Mouse (Mus musculus) embryonic facial prominence, embryonic 13.5 days (tissue): ENCODE results near the gene Spin1. TPM values are rescaled to one million over a fixed set of nuclear protein-coding genes. Genes with fewer than 3 reads are reported as not detected.
A peak's percentile ranks its signal among the peaks of the same experiment; 100 is the strongest.
"Not testable (repeated sequence)": the region's sequence is repeated elsewhere in the genome, so short reads cannot be mapped to it uniquely, and the experiment has no call there.

Experiments used
- ATAC-seq: fragments of 200-750 bp; cut with Nextera tagmentation; 2 replicates; pipeline ENCODE4 v1.8.0; 2017; ENCODE audit warnings: low read depth; ENCODE audit not compliant: insufficient number of reproducible peaks, insufficient read depth, low FRiP score, low TSS enrichment
- H3K27ac ChIP-seq: fragments of 300-500 bp; sonication (generic); 2 replicates; pipeline ENCODE4 v1.5.1; 2015; ENCODE audit warnings: moderate library complexity, mild to moderate bottlenecking, inconsistent platforms
- H3K27me3 ChIP-seq: fragments of 300-500 bp; sonication (generic); 2 replicates; pipeline ENCODE4 v1.6.1; 2015; ENCODE audit warnings: mild to moderate bottlenecking, inconsistent platforms
- H3K36me3 ChIP-seq: fragments of 300-500 bp; sonication (generic); 2 replicates; pipeline ENCODE4 v1.6.1; 2015; ENCODE audit warnings: mild to moderate bottlenecking, inconsistent platforms
- H3K4me1 ChIP-seq: fragments of 300-500 bp; sonication (generic); 2 replicates; pipeline ENCODE4 v1.6.1; 2015; ENCODE audit warnings: inconsistent platforms
- H3K4me2 ChIP-seq: fragments of 300-500 bp; sonication (generic); 2 replicates; pipeline ENCODE4 v1.6.1; 2015; ENCODE audit warnings: moderate library complexity, mild to moderate bottlenecking, inconsistent platforms
- H3K4me3 ChIP-seq: fragments of 300-500 bp; sonication (generic); 2 replicates; pipeline ENCODE4 v1.5.1; 2015; ENCODE audit warnings: mild to moderate bottlenecking, inconsistent platforms
- H3K9ac ChIP-seq: fragments of 300-500 bp; sonication (generic); 2 replicates; pipeline ENCODE4 v1.6.1; 2015; ENCODE audit warnings: mild to moderate bottlenecking, inconsistent platforms
- H3K9me3 ChIP-seq: fragments of 300-500 bp; sonication (generic); 2 replicates; pipeline ENCODE4 v1.6.1; 2016; ENCODE audit warnings: inconsistent platforms
- WGBS: fragments of 180-500 bp; shearing (Covaris S2); methylation state at CpG from one replicate; pipeline ENCODE4 v1.1.7; 2015; ENCODE audit warnings: mixed read lengths; 5-methylcytosine and 5-hydroxymethylcytosine counted together
- polyA plus RNA-seq: library from polyadenylated mRNA; unstranded; fragments of >200 nt; fragmentation: Nextera tagmentation; extraction: Ambion mirVana; gene quantifications from 2 replicates; pipeline ENCODE4 v1.2.1, GENCODE M21; 2015

The Spin1 gene
- polyA plus RNA-seq, 1 experiment from 2014 or later: 116 TPM

- Histone ChIP-seq H3K4me1 (peaks cover 13% of the 10 kb centered on the region; the same call in 1 of the 2 replicates), H3K9ac (no peak overlapping the region), H3K27ac (no peak overlapping the region), H3K27me3 (no peaks in the 10 kb centered on the region), H3K9me3 (no peaks in the 10 kb centered on the region), H3K36me3 (no peaks in the 10 kb centered on the region), H3K4me3 (no peak overlapping the region), H3K4me2 (no peak overlapping the region)
- ATAC-seq: no peak
- WGBS: 91% methylated on average over 6 of the region's 6 CpGs
These were observed 4.0 kb upstream of the Spin1 start for GRCm38 (mm10) chr13:51096644-51097043.

DNA sequence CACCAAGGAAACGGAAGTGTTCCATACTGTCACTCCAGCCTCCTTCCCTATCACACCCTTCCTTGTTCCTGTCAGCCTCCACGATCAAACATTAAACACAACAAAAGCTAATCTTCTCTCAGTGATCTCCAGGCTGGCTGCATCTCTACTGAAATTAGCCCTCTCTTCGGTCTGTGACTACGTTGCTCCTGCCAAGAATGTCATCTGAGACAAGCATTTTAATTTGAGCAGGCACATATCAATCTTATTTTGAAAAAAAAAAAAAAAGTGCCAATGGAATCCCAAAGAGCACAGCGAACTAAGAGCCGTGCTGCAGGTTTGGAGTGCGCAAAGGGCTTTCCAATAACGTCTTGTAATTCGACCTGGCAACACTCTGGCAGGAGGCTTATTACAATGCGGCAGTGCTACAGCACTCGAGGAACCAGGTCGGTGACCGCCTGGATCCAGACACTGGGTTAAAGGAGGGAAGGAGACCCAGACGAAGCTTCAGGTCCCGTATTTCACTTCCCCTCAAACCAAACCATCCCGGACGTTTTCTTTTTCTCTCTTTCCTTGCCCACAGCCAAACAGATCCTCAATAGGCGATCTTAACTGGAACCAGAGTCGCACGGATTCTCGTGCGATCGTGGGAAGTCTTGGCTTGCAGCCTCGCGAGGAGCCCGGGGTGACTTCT lies 984 bp upstream of the Spin1 start:
- WGBS: 2% methylated on average over 26 of the region's 26 CpGs

DNA sequence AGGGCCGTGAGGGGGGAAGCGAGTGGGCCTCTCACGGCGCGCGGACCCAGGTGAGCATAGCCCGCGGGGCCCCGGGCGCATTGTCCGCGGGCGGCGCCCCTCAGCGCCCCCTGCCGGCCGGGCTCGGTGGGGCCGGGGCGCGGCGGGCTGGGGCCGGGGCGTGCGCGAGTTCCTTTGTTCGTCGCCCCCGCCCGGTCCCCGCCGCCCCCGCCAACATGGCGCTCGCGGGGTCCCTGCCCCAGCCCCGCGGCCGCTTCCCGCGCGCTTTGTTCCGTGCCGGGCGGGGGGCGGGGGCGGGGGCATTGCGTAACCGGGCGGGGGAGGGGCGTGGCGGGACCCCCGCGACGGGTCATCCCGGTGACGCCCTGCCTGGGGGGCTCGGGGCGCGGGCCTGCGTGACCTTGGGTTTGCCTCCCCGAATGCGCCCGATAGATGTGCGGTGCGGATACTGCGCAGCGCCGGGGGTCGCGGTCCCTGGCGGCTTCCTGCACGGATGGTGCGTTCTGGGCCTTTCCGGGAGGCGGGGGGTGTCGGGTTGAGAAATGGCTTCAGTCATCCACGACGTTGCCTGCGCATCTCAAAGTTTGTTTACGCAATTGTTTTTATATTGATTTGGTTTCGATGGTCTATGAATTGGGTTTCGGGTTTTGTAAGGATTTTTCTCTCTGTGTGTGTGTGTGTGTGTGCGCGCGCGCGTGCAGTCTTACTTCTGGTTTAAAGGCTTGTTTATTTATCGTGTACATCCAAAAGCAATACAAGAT lies 516 bp downstream of the Spin1 start:
- Histone ChIP-seq H3K4me3 (peak overlapping the region; percentile 73), H3K9ac (peak overlapping the region; percentile 98), H3K9me3 (peaks cover 5% of the 10 kb centered on the region; the same call in 1 of the 2 replicates), H3K36me3 (peaks cover 8% of the 10 kb centered on the region), H3K4me1 (peaks cover 22% of the 10 kb centered on the region), H3K27ac (peak overlapping the region; percentile 96), H3K27me3 (no peaks in the 10 kb centered on the region), H3K4me2 (peak overlapping the region; percentile 95)
- ATAC-seq: peak; percentile 60
- whole genome bisulfite sequencing: 1% methylated on average over 48 of the region's 89 CpGs

More for the DNA sequence above, 984 bp upstream of the Spin1 start:
- Histone ChIP-seq H3K4me2 (peak overlapping the region; percentile 95), H3K4me1 (peaks cover 22% of the 10 kb centered on the region), H3K36me3 (peaks cover 8% of the 10 kb centered on the region), H3K9ac (peak overlapping the region; percentile 98), H3K9me3 (peaks cover 5% of the 10 kb centered on the region; the same call in 1 of the 2 replicates), H3K27me3 (no peaks in the 10 kb centered on the region), H3K27ac (peak overlapping the region; percentile 89), H3K4me3 (peak overlapping the region; percentile 73)
- no peak for ATAC-seq

DNA sequence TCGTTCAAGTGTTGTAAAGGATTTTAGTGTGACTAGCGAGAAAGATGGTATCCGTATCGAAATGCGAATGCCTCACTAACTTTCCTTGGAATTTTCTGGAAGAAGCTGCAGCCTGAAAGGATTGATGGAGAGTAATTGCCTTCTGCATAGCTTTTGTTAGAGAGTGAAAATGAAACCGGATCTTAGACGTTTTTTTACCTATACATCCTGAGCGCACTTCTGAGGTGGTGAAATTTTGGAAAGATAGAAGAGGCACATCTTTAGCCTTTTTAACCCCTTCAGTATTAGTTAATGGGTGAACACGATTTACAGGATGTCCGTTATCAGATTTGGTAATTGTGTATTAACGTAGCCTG lies 1.1 kb downstream of the Spin1 start:
- peak overlapping the region; percentile 95 for H3K4me2 ChIP-seq
- no peaks in the 10 kb centered on the region for H3K27me3 ChIP-seq
- no peak for ATAC-seq
- peak overlapping the region; percentile 96 for H3K27ac ChIP-seq
- peaks cover 13% of the 10 kb centered on the region for H3K36me3 ChIP-seq
- peaks cover 22% of the 10 kb centered on the region for H3K4me1 ChIP-seq
- WGBS: 24% methylated on average over 11 of the region's 11 CpGs
- H3K9ac ChIP-seq: peak overlapping the region; percentile 98
- H3K4me3 ChIP-seq: peak overlapping the region; percentile 73
- peaks cover 5% of the 10 kb centered on the region; the same call in 1 of the 2 replicates for H3K9me3 ChIP-seq

DNA sequence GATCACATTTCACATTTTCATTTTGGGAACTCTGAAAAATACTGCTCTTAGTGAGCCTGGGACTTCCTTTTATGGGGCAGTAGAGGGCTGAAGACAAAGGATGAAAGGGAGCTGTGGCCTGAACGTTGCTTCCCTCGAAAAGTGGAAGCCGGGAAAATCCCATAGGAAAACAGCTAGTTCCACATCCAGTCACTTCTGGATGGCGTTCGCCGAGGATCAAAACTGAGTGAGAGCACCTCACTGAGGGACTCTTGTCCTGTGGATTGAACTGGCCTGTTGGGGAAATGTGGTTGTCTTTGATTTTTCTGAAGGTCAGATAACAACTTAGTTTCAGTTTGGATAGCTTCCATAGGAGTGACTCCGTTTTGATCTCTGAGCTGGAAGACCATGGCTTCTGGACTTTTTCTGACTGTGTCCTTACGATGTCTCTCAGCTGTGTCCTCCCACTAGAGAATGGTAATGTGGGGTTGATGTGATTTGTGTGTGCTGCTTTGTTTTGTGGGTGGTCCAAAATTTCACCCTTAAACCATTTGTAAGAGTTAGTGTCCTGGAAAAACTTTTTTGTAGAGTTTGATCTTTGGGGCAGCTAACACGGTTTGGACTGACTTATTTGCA lies 2.5 kb downstream of the Spin1 start:
- 91% methylated on average over 9 of the region's 9 CpGs for WGBS
- Histone ChIP-seq H3K9me3 (peaks cover 5% of the 10 kb centered on the region; the same call in 1 of the 2 replicates), H3K4me2 (peak overlapping the region; percentile 95; the same call in 1 of the 2 replicates), H3K27ac (no peak overlapping the region), H3K27me3 (no peaks in the 10 kb centered on the region), H3K9ac (no peak overlapping the region), H3K4me3 (no peak overlapping the region), H3K4me1 (peaks cover 22% of the 10 kb centered on the region), H3K36me3 (peaks cover 13% of the 10 kb centered on the region)
- ATAC-seq: no peak

- no peak overlapping the region for H3K27ac ChIP-seq
- no peak overlapping the region for H3K4me2 ChIP-seq
- 97% methylated on average over 9 of the region's 9 CpGs for WGBS
- ATAC-seq: no peak
- H3K9ac ChIP-seq: no peak overlapping the region
- H3K4me3 ChIP-seq: no peak overlapping the region
- peaks cover 18% of the 10 kb centered on the region for H3K4me1 ChIP-seq
- no peaks in the 10 kb centered on the region for H3K27me3 ChIP-seq
- peaks cover 13% of the 10 kb centered on the region for H3K36me3 ChIP-seq
- H3K9me3 ChIP-seq: peaks cover 5% of the 10 kb centered on the region; the same call in 1 of the 2 replicates
These were observed 3.4 kb downstream of the Spin1 start for GRCm38 (mm10) chr13:51103861-51104650.

DNA sequence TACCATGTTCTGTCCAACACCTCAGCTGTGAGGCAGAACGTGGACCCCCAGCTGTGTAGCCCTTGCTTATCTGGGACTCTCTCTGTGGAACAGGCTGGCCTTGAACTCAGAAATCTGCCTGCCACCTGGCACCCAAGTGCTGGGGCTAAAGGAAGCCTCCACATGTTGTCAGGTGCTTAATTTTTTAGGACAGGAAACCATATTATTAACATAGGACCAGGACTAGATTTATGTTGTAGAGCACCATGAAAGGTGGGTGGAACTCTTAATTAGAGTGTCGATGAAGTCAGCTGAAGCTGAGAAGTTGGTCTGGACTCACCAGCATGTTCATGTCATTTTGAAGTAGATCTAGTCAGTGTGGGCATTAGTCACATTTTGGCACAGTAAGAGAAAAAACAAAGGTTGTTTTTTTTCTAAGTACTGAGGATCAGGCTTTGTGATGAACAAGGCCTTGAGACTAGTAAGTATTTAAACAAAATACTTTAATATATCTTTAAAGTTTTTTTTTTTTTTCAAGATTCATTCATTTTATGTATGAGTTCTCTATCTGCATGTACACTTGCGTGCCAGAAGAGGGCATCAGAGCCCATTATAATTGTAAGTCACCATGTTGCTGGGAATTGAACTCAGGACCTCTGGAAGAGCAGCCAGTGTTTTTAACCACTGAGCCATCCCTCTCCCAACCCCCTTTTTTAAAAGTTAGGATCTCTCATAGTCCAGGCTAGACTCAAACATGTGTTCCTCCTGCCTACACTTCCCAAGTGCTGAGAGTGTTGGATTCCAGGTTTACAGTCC lies 5.4 kb downstream of the Spin1 start:
- no peak overlapping the region for H3K27ac ChIP-seq
- H3K4me3 ChIP-seq: no peak overlapping the region
- no peak for ATAC-seq
- H3K27me3 ChIP-seq: no peaks in the 10 kb centered on the region
- H3K9me3 ChIP-seq: peaks cover 11% of the 10 kb centered on the region
- H3K4me1 ChIP-seq: peaks cover 10% of the 10 kb centered on the region
- no peak overlapping the region for H3K4me2 ChIP-seq
- WGBS: 95% methylated on average over 3 of the region's 3 CpGs
- H3K9ac ChIP-seq: no peak overlapping the region
- H3K36me3 ChIP-seq: peaks cover 29% of the 10 kb centered on the region

GRCm38 (mm10) chr13:51106816-51107215 lies 6.1 kb downstream of the Spin1 start:
- peaks cover 36% of the 10 kb centered on the region for H3K36me3 ChIP-seq
- peaks cover 16% of the 10 kb centered on the region for H3K9me3 ChIP-seq
- ATAC-seq: no peak
- H3K27ac ChIP-seq: no peak overlapping the region
- no peak overlapping the region for H3K9ac ChIP-seq
- peaks cover 10% of the 10 kb centered on the region for H3K4me1 ChIP-seq
- no peak overlapping the region for H3K4me2 ChIP-seq
- H3K27me3 ChIP-seq: no peaks in the 10 kb centered on the region
- no peak overlapping the region for H3K4me3 ChIP-seq
- 95% methylated on average over 4 of the region's 4 CpGs for WGBS

DNA sequence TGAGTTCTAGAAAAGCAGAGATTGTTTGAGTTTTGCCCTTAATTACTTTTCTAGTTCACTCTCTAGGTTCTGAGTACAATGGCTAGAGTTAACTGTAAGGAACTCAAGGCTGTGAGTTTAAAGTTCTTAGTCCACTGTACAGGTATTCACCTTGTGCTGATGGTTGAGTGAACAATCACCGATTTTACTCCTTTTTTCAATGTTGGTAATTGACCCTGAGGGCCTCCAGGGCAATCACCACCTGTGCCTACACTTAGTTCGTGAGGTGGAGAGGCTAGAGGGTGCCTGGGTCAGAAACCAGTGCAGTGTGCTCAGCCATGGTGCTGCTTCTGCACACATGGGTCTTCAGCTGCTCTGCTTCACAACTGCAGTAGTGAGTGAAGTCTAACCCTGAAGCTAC lies 8.8 kb downstream of the Spin1 start:
- Histone ChIP-seq H3K9ac (no peak overlapping the region), H3K27ac (no peak overlapping the region), H3K36me3 (peaks cover 52% of the 10 kb centered on the region), H3K4me1 (no peaks in the 10 kb centered on the region), H3K4me2 (no peak overlapping the region), H3K4me3 (no peak overlapping the region), H3K9me3 (peaks cover 11% of the 10 kb centered on the region), H3K27me3 (no peaks in the 10 kb centered on the region)
- 92% methylated on average over 2 of the region's 2 CpGs for WGBS
- no peak for ATAC-seq

- not testable (repeated sequence) for H3K27me3 ChIP-seq, ATAC-seq, H3K27ac ChIP-seq, H3K4me2 ChIP-seq, H3K9ac ChIP-seq, H3K4me3 ChIP-seq
- peaks cover 11% of the 10 kb centered on the region for H3K9me3 ChIP-seq
- H3K36me3 ChIP-seq: peaks cover 48% of the 10 kb centered on the region
- H3K4me1 ChIP-seq: peaks cover 13% of the 10 kb centered on the region
- 74% methylated on average over 4 of the region's 4 CpGs for WGBS
These were observed 13.7 kb downstream of the Spin1 start for GRCm38 (mm10) chr13:51114398-51114797.
